Mouse (Mus musculus) ES-E14 (cell line): Measurements from ENCODE around the gene Eef1akmt2. TPM values are rescaled to one million over a fixed set of nuclear protein-coding genes. Genes with fewer than 3 reads are reported as not detected.

Experiments used
- DNase-seq: peaks from one replicate; pipeline ENCODE4 v3.0.0-alpha.2; 2013; ENCODE audit warnings: low read depth, low spot score
- H3K27ac ChIP-seq: 2 replicates; pipeline ENCODE4 v1.5.1; 2012; ENCODE audit warnings: low read depth, mild to moderate bottlenecking, low read length, moderate library complexity, mixed read lengths; ENCODE audit not compliant: poor library complexity, insufficient read depth, severe bottlenecking
- H3K36me3 ChIP-seq: 2 replicates; pipeline ENCODE4 v1.6.1; 2012; ENCODE audit warnings: mild to moderate bottlenecking, low read length, moderate library complexity, mixed read lengths; ENCODE audit not compliant: control insufficient read depth, poor library complexity, insufficient read depth, severe bottlenecking
- H3K4me1 ChIP-seq, 2 experiments: fragments of 150-350 bp in 1 of 2; sonication (generic) in 1 of 2; 2 replicates each; pipeline ENCODE4 v1.6.1; 2012; ENCODE audit warnings: low read length in 2 of 2, mild to moderate bottlenecking in 1 of 2, mixed read lengths in 1 of 2; ENCODE audit not compliant: control insufficient read depth in 2 of 2, insufficient read depth in 2 of 2, poor library complexity in 1 of 2
- H3K4me3 ChIP-seq, 2 experiments: fragments of 150-350 bp in 1 of 2; sonication (generic) in 1 of 2; 2 replicates each; pipeline ENCODE4 v1.5.1; 2012; ENCODE audit warnings: low read length in 2 of 2, low read depth in 1 of 2, mild to moderate bottlenecking in 1 of 2, mixed read lengths in 1 of 2; ENCODE audit not compliant: insufficient read depth in 1 of 2, poor library complexity in 1 of 2, severe bottlenecking in 1 of 2
- H3K9ac ChIP-seq: 2 replicates; pipeline ENCODE4 v1.6.1; 2012; ENCODE audit warnings: low read depth, mild to moderate bottlenecking, low read length, mixed read lengths; ENCODE audit not compliant: poor library complexity, insufficient read depth, severe bottlenecking
- H3K9me3 ChIP-seq: fragments of 150-350 bp; sonication (generic); 2 replicates; pipeline ENCODE4 v1.6.1; 2012; ENCODE audit warnings: low read depth, mild to moderate bottlenecking, low read length; ENCODE audit not compliant: control insufficient read depth, insufficient read depth
- CHD2 ChIP-seq: IDR thresholded peaks from 2 replicates; pipeline ENCODE4 v1.6.1; 2014; ENCODE audit warnings: mild to moderate bottlenecking, low read depth, low read length, inconsistent platforms
- HCFC1 ChIP-seq: IDR thresholded peaks from 2 replicates; pipeline ENCODE4 v1.6.1; 2012; ENCODE audit warnings: low read length, inconsistent platforms, borderline replicate concordance; ENCODE audit not compliant: insufficient read depth
- MAFK ChIP-seq: IDR thresholded peaks from 2 replicates; pipeline ENCODE4 v1.6.1; 2014; ENCODE audit warnings: mild to moderate bottlenecking, low read depth, low read length, inconsistent platforms; ENCODE audit not compliant: insufficient read depth
- ZC3H11A ChIP-seq: IDR thresholded peaks from 2 replicates; pipeline ENCODE4 v1.6.1; 2012; ENCODE audit warnings: low read depth, mild to moderate bottlenecking, inconsistent platforms, low read length, borderline replicate concordance
- ZNF384 ChIP-seq: IDR thresholded peaks from 2 replicates; pipeline ENCODE4 v1.6.1; 2012; ENCODE audit warnings: low read depth, low read length, inconsistent platforms
- in situ Hi-C, 2 experiments: fragments of 600-800 bp; cut with MboI; formaldehyde crosslinking; loops; one replicate each; pipeline ENCODE4 v1.15.1; 2025; ENCODE audit warnings: low sequenced_read_pairs in 2 of 2, inconsistent platforms in 1 of 2; ENCODE audit not compliant: unreplicated experiment in 2 of 2
- total RNA-seq: library from RNA; depleted of rRNA; stranded (reverse); fragments of 300-350 nt; gene quantifications from 2 replicates; pipeline ENCODE4 v1.2.3, GENCODE M21; 2012

Eef1akmt2 gene
- total RNA-seq, 1 experiment = 17.9 TPM

DNA sequence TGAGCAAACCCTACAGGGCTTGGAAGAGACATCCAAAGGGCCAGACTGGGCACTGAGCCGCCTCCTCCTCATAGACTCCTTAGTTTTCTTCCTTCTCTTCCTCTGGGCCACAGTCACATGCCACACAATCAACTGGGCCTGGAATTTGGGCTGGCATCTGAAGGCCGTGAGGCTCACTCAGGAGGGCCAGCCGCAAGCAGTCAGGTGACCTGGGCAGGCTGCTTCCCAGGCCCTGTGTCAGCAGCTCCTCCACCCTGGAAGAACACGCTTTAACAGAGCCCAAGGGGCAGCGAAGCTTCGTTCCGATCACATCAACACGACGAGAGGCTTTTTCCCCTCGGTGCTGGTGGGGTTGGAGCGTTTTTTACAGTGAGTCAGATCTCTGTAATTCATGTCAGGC lies 49.8 kb downstream of the Eef1akmt2 start:
- Histone ChIP-seq H3K4me1 (peaks cover 9 to 36% of the 10 kb centered on the region in 2 experiments), H3K36me3 (0 out of 2 replicates have a peak, but pooled peaks cover 2% of the 10 kb centered on the region)

DNA sequence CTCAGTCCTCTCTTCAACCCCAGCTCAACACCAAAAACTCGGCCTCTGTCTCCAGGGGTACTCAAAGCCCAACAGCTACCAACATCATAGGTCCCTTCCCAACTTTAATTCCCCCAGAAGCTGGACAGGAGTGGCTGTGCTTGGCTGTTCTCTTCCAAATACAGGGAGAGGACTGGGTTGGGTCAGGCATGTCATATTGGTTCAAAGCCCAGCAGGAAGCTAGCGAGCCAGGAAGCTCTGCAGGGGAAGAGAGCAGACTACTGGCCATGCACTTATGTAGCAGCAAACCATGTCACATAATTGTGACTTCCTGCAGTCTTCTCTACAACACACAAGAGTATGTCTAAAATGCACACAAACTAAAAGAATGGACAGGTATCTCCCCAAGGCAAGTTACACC lies 50.4 kb downstream of the Eef1akmt2 start:
- Histone ChIP-seq H3K9me3 (no peaks in the 10 kb centered on the region), H3K9ac (no peak overlapping the region), H3K27ac (no peak overlapping the region), H3K4me3 (no peak overlapping the region), H3K36me3 (0 out of 2 replicates have a peak, but pooled peaks cover 2% of the 10 kb centered on the region), H3K4me1 (peaks cover 4 to 31% of the 10 kb centered on the region in 2 experiments; a peak in 3 of 4 replicates)
- TF ChIP-seq MAFK = no peak
- no peak for TF ChIP-seq ZC3H11A
- no peak for TF ChIP-seq CHD2
- no peak for TF ChIP-seq HCFC1
- no peak for TF ChIP-seq ZNF384
- DNase-seq = no peak
- in situ Hi-C loops = no loop called here

More for the DNA sequence above, 49.8 kb downstream of the Eef1akmt2 start:
- in situ Hi-C loops = no loop called here
- H3K27ac ChIP-seq = no peak overlapping the region
- H3K9me3 ChIP-seq = no peaks in the 10 kb centered on the region
- no peak overlapping the region for H3K4me3 ChIP-seq
- no peak for DNase-seq
- no peak overlapping the region for H3K9ac ChIP-seq
- no peak for TF ChIP-seq HCFC1
- TF ChIP-seq CHD2 = no peak
- TF ChIP-seq MAFK = no peak
- no peak for TF ChIP-seq ZNF384
- TF ChIP-seq ZC3H11A = no peak

DNA sequence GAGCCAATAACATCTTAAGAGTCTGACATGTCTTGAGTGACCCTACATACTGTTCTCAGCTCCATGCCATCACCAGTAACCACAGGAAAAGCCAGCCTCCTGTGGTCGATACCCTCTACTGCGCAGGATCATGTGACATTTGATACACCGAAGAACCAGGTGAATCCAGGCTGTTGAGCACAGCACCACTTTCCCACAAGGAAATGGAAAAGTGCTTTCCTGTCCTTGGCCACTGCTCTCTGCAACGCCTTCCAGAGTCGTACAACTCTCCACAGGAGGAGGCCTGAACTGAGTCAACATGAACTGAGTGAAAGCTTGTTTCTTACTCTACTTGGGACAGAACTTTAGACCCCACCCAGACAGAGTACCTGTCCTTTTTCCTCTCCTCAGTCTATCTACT lies 51.0 kb downstream of the Eef1akmt2 start:
- in situ Hi-C loops = no loop called here
- Histone ChIP-seq H3K9ac (no peak overlapping the region), H3K9me3 (no peaks in the 10 kb centered on the region), H3K4me1 (peaks cover 4 to 26% of the 10 kb centered on the region in 2 experiments; a peak in 3 of 4 replicates), H3K27ac (no peak overlapping the region), H3K36me3 (0 out of 2 replicates have a peak, but pooled peaks cover 2% of the 10 kb centered on the region), H3K4me3 (no peak overlapping the region)
- DNase-seq = no peak
- TF ChIP-seq MAFK (no peak), ZNF384 (no peak)

DNA sequence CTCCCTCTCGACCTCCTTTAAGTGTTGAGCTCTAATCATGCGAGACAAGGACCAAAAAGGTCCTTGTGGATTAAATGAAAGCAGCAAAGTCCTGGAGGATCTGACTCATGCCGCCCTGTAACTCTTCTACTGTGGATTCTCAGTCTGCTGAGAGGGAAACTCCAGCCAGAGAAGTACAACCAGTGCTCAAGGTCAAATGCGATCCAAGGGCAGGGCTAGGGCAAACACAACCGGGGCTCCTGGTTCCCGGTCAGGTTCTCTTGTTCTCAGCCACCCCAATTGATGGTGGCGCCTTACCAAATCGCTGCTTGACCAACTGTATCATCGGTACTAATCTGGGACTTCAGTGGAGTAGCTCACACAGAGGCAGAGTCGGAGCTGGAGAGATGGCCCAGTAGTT lies 51.6 kb downstream of the Eef1akmt2 start:
- Histone ChIP-seq H3K4me3 (no peak overlapping the region), H3K36me3 (0 out of 2 replicates have a peak, but pooled peaks cover 2% of the 10 kb centered on the region), H3K9ac (no peak overlapping the region), H3K4me1 (peaks cover 4 to 23% of the 10 kb centered on the region in 2 experiments; a peak in 3 of 4 replicates), H3K27ac (no peak overlapping the region), H3K9me3 (no peaks in the 10 kb centered on the region)
- no peak for DNase-seq
- in situ Hi-C loops = no loop called here
- TF ChIP-seq MAFK (no peak), ZC3H11A (no peak), HCFC1 (no peak), ZNF384 (no peak), CHD2 (no peak)
